Mouse (Mus musculus): ENCODE measurements around the gene Tpm1.

Gene Tpm1

GRCm38 (mm10) chr9:66988198-66988887 lies 60.9 kb downstream of the Tpm1 start:
- DNase-seq (ENCODE audit: low spot score in 2 of 2) = no peak

GRCm38 (mm10) chr9:66985377-66985776 lies 63.8 kb downstream of the Tpm1 start:
- peak in 1 of 2 experiments; percentile 39 for DNase-seq (ENCODE audit: low spot score in 2 of 2)

DNA sequence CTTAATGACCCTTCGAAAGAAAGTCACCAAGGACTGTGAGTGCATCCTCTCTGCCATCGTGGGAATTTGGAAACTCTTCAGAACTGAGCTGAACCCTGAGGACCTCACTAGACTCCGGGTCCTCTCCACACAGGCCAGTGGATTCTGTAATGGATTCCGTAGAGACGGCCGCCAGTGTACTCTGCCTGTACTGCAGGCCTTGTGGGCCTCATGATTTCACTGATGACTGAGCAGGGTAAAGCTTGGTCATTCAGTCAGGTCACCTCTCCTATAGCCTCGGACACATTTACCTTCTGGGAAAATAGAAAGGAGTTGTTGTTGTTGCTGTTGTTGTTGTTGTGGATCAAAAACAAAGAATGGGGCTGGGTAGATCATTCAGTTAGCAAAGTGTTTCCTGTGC lies 67.1 kb downstream of the Tpm1 start:
- no peak for DNase-seq (ENCODE audit: low spot score in 2 of 2)

- peak; percentile 77 to 84 for DNase-seq (ENCODE audit: low spot score in 2 of 2)
Observed at GRCm38 (mm10) chr9:66980458-66980857, 68.7 kb downstream of the Tpm1 start.

GRCm38 (mm10) chr9:66978468-66978867 lies 70.7 kb downstream of the Tpm1 start:
- no peak for DNase-seq (ENCODE audit: low spot score in 2 of 2)

- peak; percentile 51 to 62 for DNase-seq (ENCODE audit: low spot score in 2 of 2)
Observed at GRCm38 (mm10) chr9:66977982-66978381, 71.2 kb downstream of the Tpm1 start.

- no peak for DNase-seq (ENCODE audit: low spot score in 2 of 2)
Observed at GRCm38 (mm10) chr9:66977121-66977520, 72.1 kb downstream of the Tpm1 start.

DNA sequence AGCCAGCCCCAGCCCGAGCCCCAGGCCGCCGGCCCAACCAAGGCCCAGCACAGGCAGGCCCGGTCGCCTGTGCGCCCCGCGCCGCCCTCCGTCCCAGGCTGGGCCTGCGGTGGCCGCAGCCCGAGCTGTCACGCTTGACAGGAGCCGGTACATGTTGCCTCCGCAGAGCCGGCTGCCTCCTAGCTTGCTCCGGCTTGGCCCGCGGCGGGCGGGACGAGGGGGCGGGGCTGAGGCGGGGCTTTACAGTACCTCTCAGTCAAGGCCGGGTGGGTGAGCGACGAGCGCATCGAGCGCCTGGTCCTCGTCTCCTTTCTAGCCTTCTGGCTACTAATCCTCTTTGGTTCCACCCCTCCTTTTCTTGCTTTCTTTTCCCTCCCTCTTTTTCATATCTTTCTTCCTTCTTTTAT lies 74.0 kb downstream of the Tpm1 start, which contains the start of gene Lactb:
Lactb (minus strand) TSS at position 246 of the 407 bp plus-strand sequence.
- peak; percentile 97 for DNase-seq (ENCODE audit: low spot score in 2 of 2)

DNA sequence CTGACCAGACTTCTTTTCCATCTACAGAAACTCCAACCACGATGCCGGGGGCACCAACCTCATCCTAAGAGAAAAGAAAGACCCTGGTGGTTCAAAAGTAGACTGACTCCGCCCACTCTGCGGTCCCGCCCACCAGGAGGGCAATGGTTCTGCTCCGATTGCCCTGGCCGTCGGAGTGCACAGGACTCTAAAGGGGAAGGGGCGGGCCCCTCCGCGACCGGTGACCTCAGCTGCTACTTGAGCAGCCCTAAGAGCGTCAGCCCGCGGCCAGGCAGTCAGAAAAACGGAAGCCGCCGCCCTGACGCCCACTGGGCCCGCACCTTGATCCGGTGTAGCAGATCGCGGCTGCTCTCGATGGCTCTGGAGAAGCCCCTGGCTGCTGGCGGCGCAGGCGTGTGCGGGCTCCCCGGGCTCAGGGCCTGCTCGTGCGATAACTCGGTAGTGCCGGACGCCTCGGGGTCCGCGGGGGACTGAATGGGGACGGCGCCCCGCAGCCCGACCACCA lies 74.4 kb downstream of the Tpm1 start:
- DNase-seq (ENCODE audit: low spot score in 2 of 2) = peak; percentile 79 to 86

Data from right cerebral cortex, postnatal 10 days (tissue).